Mouse (Mus musculus): ENCODE data around the gene Fbxl15. TPM values are rescaled to one million over a fixed set of nuclear protein-coding genes. Genes with fewer than 3 reads are reported as not detected.

The Fbxl15 gene
- 16.4 TPM in 2 replicates for polyA plus RNA-seq (2015; fragmentation: Nextera tagmentation; extraction: Ambion mirVana)

GRCm38 (mm10) chr19:46328081-46329030 lies at the start of gene Fbxl15:
TSS of gene Fbxl15 (plus strand) at chr19:46328184.
- peaks cover 43% of the 10 kb centered on the region for H3K27me3 ChIP-seq
- H3K9ac ChIP-seq, result peak within 1 kb of the TSS; percentile 47
- peak within 1 kb of the TSS; percentile 92 for H3K27ac ChIP-seq (replicated peaks)
- H3K4me1 ChIP-seq, result peaks cover 38% of the 10 kb centered on the region
- no peaks in the 10 kb centered on the region for H3K9me3 ChIP-seq (replicated peaks)
- under 1% methylated on average over 81 of the region's 81 CpGs for WGBS
- H3K4me3 ChIP-seq (replicated peaks), result peak within 1 kb of the TSS; percentile 78
- peak; percentile 90 for ATAC-seq (ENCODE audit: insufficient number of reproducible peaks, low FRiP score, low TSS enrichment, low read depth)
- H3K4me2 ChIP-seq (replicated peaks), result peak within 1 kb of the TSS; percentile 100
- H3K36me3 ChIP-seq, result peaks cover 13% of the 10 kb centered on the region

- no peak for ATAC-seq (ENCODE audit: insufficient number of reproducible peaks, low FRiP score, low TSS enrichment, low read depth)
- Histone ChIP-seq H3K27me3 (no peaks in the 10 kb centered on the region), H3K4me2 (replicated peaks) (no peak overlapping the region), H3K9ac (no peak overlapping the region), H3K9me3 (replicated peaks) (no peaks in the 10 kb centered on the region), H3K36me3 (peaks cover 85% of the 10 kb centered on the region), H3K4me3 (replicated peaks) (no peak overlapping the region), H3K4me1 (no peaks in the 10 kb centered on the region), H3K27ac (replicated peaks) (no peak overlapping the region)
- WGBS, result 91% methylated on average over 11 of the region's 11 CpGs
Measured at GRCm38 (mm10) chr19:46282081-46282849, 45.7 kb upstream of the Fbxl15 start.

- Histone ChIP-seq H3K4me2 (replicated peaks) (no peak overlapping the region), H3K9me3 (replicated peaks) (no peaks in the 10 kb centered on the region), H3K4me1 (no peaks in the 10 kb centered on the region), H3K4me3 (replicated peaks) (no peak overlapping the region), H3K36me3 (peaks cover 79% of the 10 kb centered on the region), H3K27ac (replicated peaks) (no peak overlapping the region), H3K9ac (no peak overlapping the region), H3K27me3 (no peaks in the 10 kb centered on the region)
- WGBS, result 91% methylated on average over 4 of the region's 4 CpGs
- no peak for ATAC-seq (ENCODE audit: insufficient number of reproducible peaks, low FRiP score, low TSS enrichment, low read depth)
Measured at GRCm38 (mm10) chr19:46284686-46285085, 43.3 kb upstream of the Fbxl15 start.

- no peak for ATAC-seq (ENCODE audit: insufficient number of reproducible peaks, low FRiP score, low TSS enrichment, low read depth)
- Histone ChIP-seq H3K27ac (replicated peaks) (no peak overlapping the region), H3K4me2 (replicated peaks) (no peak overlapping the region), H3K4me1 (no peaks in the 10 kb centered on the region), H3K4me3 (replicated peaks) (no peak overlapping the region), H3K36me3 (peaks cover 69% of the 10 kb centered on the region), H3K9me3 (replicated peaks) (no peaks in the 10 kb centered on the region), H3K27me3 (no peaks in the 10 kb centered on the region), H3K9ac (no peak overlapping the region)
- whole genome bisulfite sequencing, result 85% methylated on average over 7 of the region's 7 CpGs
Measured at GRCm38 (mm10) chr19:46285631-46286030, 42.4 kb upstream of the Fbxl15 start.

- no peaks in the 10 kb centered on the region for H3K4me1 ChIP-seq
- H3K27me3 ChIP-seq, result no peaks in the 10 kb centered on the region
- WGBS, result 95% methylated on average over 6 of the region's 6 CpGs
- H3K27ac ChIP-seq (replicated peaks), result no peak overlapping the region
- peaks cover 66% of the 10 kb centered on the region for H3K36me3 ChIP-seq
- H3K9ac ChIP-seq, result no peak overlapping the region
- ATAC-seq (ENCODE audit: insufficient number of reproducible peaks, low FRiP score, low TSS enrichment, low read depth), result no peak
- H3K4me2 ChIP-seq (replicated peaks), result no peak overlapping the region
- H3K4me3 ChIP-seq (replicated peaks), result no peak overlapping the region
- H3K9me3 ChIP-seq (replicated peaks), result no peaks in the 10 kb centered on the region
Measured at GRCm38 (mm10) chr19:46286047-46286446, 41.9 kb upstream of the Fbxl15 start.

- no peaks in the 10 kb centered on the region for H3K9me3 ChIP-seq (replicated peaks)
- 87% methylated on average over 3 of the region's 3 CpGs for WGBS
- H3K27ac ChIP-seq (replicated peaks), result no peak overlapping the region
- H3K4me2 ChIP-seq (replicated peaks), result no peak overlapping the region
- peaks cover 57% of the 10 kb centered on the region for H3K36me3 ChIP-seq
- no peak overlapping the region for H3K9ac ChIP-seq
- H3K27me3 ChIP-seq, result no peaks in the 10 kb centered on the region
- no peaks in the 10 kb centered on the region for H3K4me1 ChIP-seq
- H3K4me3 ChIP-seq (replicated peaks), result no peak overlapping the region
- no peak for ATAC-seq (ENCODE audit: insufficient number of reproducible peaks, low FRiP score, low TSS enrichment, low read depth)
Measured at GRCm38 (mm10) chr19:46286926-46287325, 41.1 kb upstream of the Fbxl15 start.

GRCm38 (mm10) chr19:46287566-46287965 lies 40.4 kb upstream of the Fbxl15 start:
- H3K27me3 ChIP-seq, result no peaks in the 10 kb centered on the region
- 86% methylated on average over 3 of the region's 3 CpGs for WGBS
- no peaks in the 10 kb centered on the region for H3K4me1 ChIP-seq
- no peak for ATAC-seq (ENCODE audit: insufficient number of reproducible peaks, low FRiP score, low TSS enrichment, low read depth)
- H3K4me2 ChIP-seq (replicated peaks), result no peak overlapping the region
- no peak overlapping the region for H3K4me3 ChIP-seq (replicated peaks)
- no peak overlapping the region for H3K9ac ChIP-seq
- H3K9me3 ChIP-seq (replicated peaks), result no peaks in the 10 kb centered on the region
- no peak overlapping the region for H3K27ac ChIP-seq (replicated peaks)
- H3K36me3 ChIP-seq, result peaks cover 51% of the 10 kb centered on the region

- no peak overlapping the region for H3K4me2 ChIP-seq (replicated peaks)
- H3K9me3 ChIP-seq (replicated peaks), result no peaks in the 10 kb centered on the region
- no peaks in the 10 kb centered on the region for H3K27me3 ChIP-seq
- H3K27ac ChIP-seq (replicated peaks), result no peak overlapping the region
- no peak overlapping the region for H3K4me3 ChIP-seq (replicated peaks)
- 67% methylated on average over 12 of the region's 12 CpGs for WGBS
- no peak for ATAC-seq (ENCODE audit: insufficient number of reproducible peaks, low FRiP score, low TSS enrichment, low read depth)
- H3K36me3 ChIP-seq, result peaks cover 20% of the 10 kb centered on the region
- no peak overlapping the region for H3K9ac ChIP-seq
- no peaks in the 10 kb centered on the region for H3K4me1 ChIP-seq
Measured at GRCm38 (mm10) chr19:46290535-46291105, 37.4 kb upstream of the Fbxl15 start.

GRCm38 (mm10) chr19:46296938-46297337 lies 31.0 kb upstream of the Fbxl15 start:
- WGBS, result 62% methylated on average over 4 of the region's 4 CpGs
- no peaks in the 10 kb centered on the region for H3K9me3 ChIP-seq (replicated peaks)
- no peak overlapping the region for H3K4me3 ChIP-seq (replicated peaks)
- no peak overlapping the region for H3K9ac ChIP-seq
- no peak for ATAC-seq (ENCODE audit: insufficient number of reproducible peaks, low FRiP score, low TSS enrichment, low read depth)
- no peaks in the 10 kb centered on the region for H3K4me1 ChIP-seq
- no peak overlapping the region for H3K4me2 ChIP-seq (replicated peaks)
- no peak overlapping the region for H3K27ac ChIP-seq (replicated peaks)
- H3K36me3 ChIP-seq, result no peaks in the 10 kb centered on the region
- no peaks in the 10 kb centered on the region for H3K27me3 ChIP-seq

GRCm38 (mm10) chr19:46300294-46301045 lies 27.5 kb upstream of the Fbxl15 start:
- H3K27ac ChIP-seq (replicated peaks), result no peak overlapping the region
- WGBS, result 42% methylated on average over 8 of the region's 8 CpGs
- H3K4me2 ChIP-seq (replicated peaks), result no peak overlapping the region
- H3K4me1 ChIP-seq, result peaks cover 13% of the 10 kb centered on the region
- no peaks in the 10 kb centered on the region for H3K9me3 ChIP-seq (replicated peaks)
- no peak overlapping the region for H3K9ac ChIP-seq
- H3K36me3 ChIP-seq, result no peaks in the 10 kb centered on the region
- H3K4me3 ChIP-seq (replicated peaks), result no peak overlapping the region
- ATAC-seq (ENCODE audit: insufficient number of reproducible peaks, low FRiP score, low TSS enrichment, low read depth), result no peak
- no peaks in the 10 kb centered on the region for H3K27me3 ChIP-seq
